Mouse (Mus musculus) adrenal gland, postnatal 4 days (tissue): Measurements from ENCODE around the gene Ttc7b. TPM values are rescaled to one million over a fixed set of nuclear protein-coding genes. Genes with fewer than 3 reads are reported as not detected.

ENCODE experiments used
- total RNA-seq, 2 experiments: library from RNA; stranded (reverse); gene quantifications; 2 replicates each; pipeline ENCODE4 v1.2.3; 2021

Ttc7b gene
- total RNA-seq, 2 experiments from 2014 or later, result 77.2 to 81.2 TPM

Other genes with a start within 250 kb of the Ttc7b start
- gene Rps6ka5, start 206.2 kb upstream of the Ttc7b start, total RNA-seq, result 10 to 100 TPM; 10.7 to 12.0 TPM